Mouse (Mus musculus): ENCODE results near the gene Mb.
A peak's percentile ranks its signal among the peaks of the same experiment; 100 is the strongest.

Gene Mb

GRCm38 (mm10) chr15:77027117-77027516 is 23.4 kb downstream of the Mb start:
- no peak for DNase-seq (ENCODE audit: low spot score in 2 of 2)

- no peak for DNase-seq (ENCODE audit: low spot score in 2 of 2)
These were observed 24.4 kb downstream of the Mb start for GRCm38 (mm10) chr15:77025884-77026583.

GRCm38 (mm10) chr15:77022401-77022957 is 28.0 kb downstream of the Mb start:
- no peak for DNase-seq (ENCODE audit: low spot score in 2 of 2)

GRCm38 (mm10) chr15:77021851-77022250 is 28.6 kb downstream of the Mb start:
- no peak for DNase-seq (ENCODE audit: low spot score in 2 of 2)

- no peak for DNase-seq (ENCODE audit: low spot score in 2 of 2)
These were observed 29.4 kb downstream of the Mb start for GRCm38 (mm10) chr15:77021056-77021455.

- DNase-seq (ENCODE audit: low spot score in 2 of 2), result no peak
These were observed 30.3 kb downstream of the Mb start for GRCm38 (mm10) chr15:77020136-77020535.

- no peak for DNase-seq (ENCODE audit: low spot score in 2 of 2)
These were observed 30.9 kb downstream of the Mb start for GRCm38 (mm10) chr15:77019533-77019932.

GRCm38 (mm10) chr15:77018740-77019340 is 31.6 kb downstream of the Mb start:
- no peak for DNase-seq (ENCODE audit: low spot score in 2 of 2)

- DNase-seq (ENCODE audit: low spot score in 2 of 2), result no peak
These were observed 32.6 kb downstream of the Mb start for GRCm38 (mm10) chr15:77017897-77018296.

- DNase-seq (ENCODE audit: low spot score in 2 of 2), result no peak
These were observed 34.0 kb downstream of the Mb start for GRCm38 (mm10) chr15:77016509-77016908.

GRCm38 (mm10) chr15:77014985-77015384 is 35.5 kb downstream of the Mb start:
- no peak for DNase-seq (ENCODE audit: low spot score in 2 of 2)

- DNase-seq (ENCODE audit: low spot score in 2 of 2), result no peak
These were observed 36.0 kb downstream of the Mb start for GRCm38 (mm10) chr15:77014431-77014830.

- DNase-seq (ENCODE audit: low spot score in 2 of 2), result no peak
These were observed 36.7 kb downstream of the Mb start for GRCm38 (mm10) chr15:77013753-77014241.

GRCm38 (mm10) chr15:77008851-77009250 is 41.6 kb downstream of the Mb start:
- no peak for DNase-seq (ENCODE audit: low spot score in 2 of 2)

GRCm38 (mm10) chr15:77003868-77004215 is 46.6 kb downstream of the Mb start:
- peak in 1 of 2 experiments; percentile 51 for DNase-seq (ENCODE audit: low spot score in 2 of 2)

- no peak for DNase-seq (ENCODE audit: low spot score in 2 of 2)
These were observed 47.1 kb downstream of the Mb start for GRCm38 (mm10) chr15:77003173-77003867.

- DNase-seq (ENCODE audit: low spot score in 2 of 2), result peak in 1 of 2 experiments; percentile 21
These were observed 51.4 kb downstream of the Mb start for GRCm38 (mm10) chr15:76998878-76999588.

- no peak for DNase-seq (ENCODE audit: low spot score in 2 of 2)
These were observed 52.4 kb downstream of the Mb start for GRCm38 (mm10) chr15:76998048-76998447.

GRCm38 (mm10) chr15:76994413-76994812 is 56.1 kb downstream of the Mb start:
- DNase-seq (ENCODE audit: low spot score in 2 of 2), result no peak

GRCm38 (mm10) chr15:76987542-76988094 is 62.9 kb downstream of the Mb start:
- DNase-seq (ENCODE audit: low spot score in 2 of 2), result peak in 1 of 2 experiments; percentile 36

GRCm38 (mm10) chr15:76987137-76987536 is 63.3 kb downstream of the Mb start:
- DNase-seq (ENCODE audit: low spot score in 2 of 2), result no peak

- no peak for DNase-seq (ENCODE audit: low spot score in 2 of 2)
These were observed 67.7 kb downstream of the Mb start for GRCm38 (mm10) chr15:76982745-76983144.
